Mouse (Mus musculus) cerebellum, adult 2 months (tissue): ENCODE data around the gene Emp3. TPM values are rescaled to one million over a fixed set of nuclear protein-coding genes. Genes with fewer than 3 reads are reported as not detected.
"Not testable (repeated sequence)": the region's sequence is repeated elsewhere in the genome, so short reads cannot be mapped to it uniquely, and the experiment has no call there.

ENCODE experiments used
- DNase-seq, 2 experiments: peaks; one replicate each; pipeline ENCODE4 v3.0.0; 2021
- H3K27ac ChIP-seq: fragments of 200-500 bp; 2 replicates; pipeline ENCODE4 v1.5.1; 2012; ENCODE audit warnings: low read length, control low read depth, inconsistent platforms; ENCODE audit not compliant: insufficient read depth
- H3K27me3 ChIP-seq: fragments of 200-500 bp; 2 replicates; pipeline ENCODE4 v1.6.1; 2012; ENCODE audit warnings: inconsistent platforms, mild to moderate bottlenecking, low read length, moderate library complexity; ENCODE audit not compliant: control insufficient read depth, insufficient read depth
- H3K4me1 ChIP-seq: fragments of 200-500 bp; 2 replicates; pipeline ENCODE4 v1.6.1; 2011; ENCODE audit warnings: low read length; ENCODE audit not compliant: control insufficient read depth, insufficient read depth
- H3K4me3 ChIP-seq: fragments of 200-500 bp; replicated peaks from 2 replicates; pipeline ENCODE3; 2011; ENCODE audit warnings: mild to moderate bottlenecking, low read depth, low read length, control low read depth; ENCODE audit not compliant: insufficient read depth
- CTCF ChIP-seq: fragments of 200-500 bp; IDR thresholded peaks from 2 replicates; pipeline ENCODE4 v1.5.1; 2011; ENCODE audit warnings: low read depth, mild to moderate bottlenecking, control low read depth, low read length, moderate library complexity, borderline replicate concordance; ENCODE audit not compliant: insufficient read depth
- POLR2A ChIP-seq: fragments of 200-500 bp; IDR thresholded peaks from 2 replicates; pipeline ENCODE4 v1.6.1; 2011; ENCODE audit warnings: low read length, control low read depth, borderline replicate concordance; ENCODE audit not compliant: insufficient read depth
- WGBS: fragments of 180-500 bp; shearing (Covaris S2); methylation state at CpG from one replicate; pipeline ENCODE4 v1.1.7; 2018; 5-methylcytosine and 5-hydroxymethylcytosine counted together
- polyA plus RNA-seq: library from polyadenylated mRNA; depleted of rRNA; stranded (reverse); fragments of >200 nt; gene quantifications from 2 replicates; pipeline ENCODE4 v1.2.3, GENCODE M21; 2012

Gene Emp3
- polyA plus RNA-seq, 1 experiment: 5.4 TPM

GRCm38 (mm10) chr7:45892651-45893050, 28.6 kb downstream of the Emp3 start:
- H3K4me3 ChIP-seq: no peak overlapping the region
- H3K27me3 ChIP-seq: no peaks in the 10 kb centered on the region
- 0 out of 2 replicates have a peak, but pooled peaks cover 6% of the 10 kb centered on the region for H3K4me1 ChIP-seq
- no peak overlapping the region for H3K27ac ChIP-seq
- 26% methylated on average over 2 of the region's 2 CpGs for WGBS
- TF ChIP-seq POLR2A (no peak), CTCF (no peak)
- DNase-seq: no peak

- Histone ChIP-seq H3K27ac (no peak overlapping the region), H3K4me3 (no peak overlapping the region), H3K27me3 (no peaks in the 10 kb centered on the region), H3K4me1 (0 out of 2 replicates have a peak, but pooled peaks cover 6% of the 10 kb centered on the region)
- DNase-seq: no peak
- TF ChIP-seq POLR2A: no peak
- no peak for TF ChIP-seq CTCF
- WGBS: 19% methylated on average over 3 of the region's 3 CpGs
Measured at GRCm38 (mm10) chr7:45887246-45887645, 34.0 kb downstream of the Emp3 start.

- no peaks in the 10 kb centered on the region for H3K27me3 ChIP-seq
- H3K4me1 ChIP-seq: no peaks in the 10 kb centered on the region
- no peak for TF ChIP-seq CTCF
- no peak for TF ChIP-seq POLR2A
- no peak overlapping the region for H3K4me3 ChIP-seq
- no peak for DNase-seq
- no peak overlapping the region for H3K27ac ChIP-seq
- 94% methylated on average over 2 of the region's 2 CpGs for WGBS
Measured at GRCm38 (mm10) chr7:45881011-45881410, 40.2 kb downstream of the Emp3 start.

GRCm38 (mm10) chr7:45880531-45880930, 40.7 kb downstream of the Emp3 start:
- no peaks in the 10 kb centered on the region for H3K27me3 ChIP-seq
- H3K4me3 ChIP-seq: no peak overlapping the region
- 97% methylated on average over 4 of the region's 4 CpGs for WGBS
- no peak for TF ChIP-seq POLR2A
- TF ChIP-seq CTCF: no peak
- no peak overlapping the region for H3K27ac ChIP-seq
- H3K4me1 ChIP-seq: no peaks in the 10 kb centered on the region
- DNase-seq: no peak

GRCm38 (mm10) chr7:45878278-45878677, 42.9 kb downstream of the Emp3 start, which contains the start of gene Grin2d:
Gene Grin2d (minus strand): TSS chr7:45878378.
- 88% methylated on average over 1 of the region's 1 CpGs for WGBS
- not testable (repeated sequence) for H3K27me3 ChIP-seq, H3K4me3 ChIP-seq, H3K4me1 ChIP-seq, DNase-seq, H3K27ac ChIP-seq

- WGBS: 92% methylated on average over 7 of the region's 7 CpGs
- H3K27ac ChIP-seq: no peak overlapping the region
- DNase-seq: no peak
- H3K4me1 ChIP-seq: peaks cover 4% of the 10 kb centered on the region; the same call in 1 of the 2 replicates
- H3K4me3 ChIP-seq: no peak overlapping the region
- H3K27me3 ChIP-seq: no peaks in the 10 kb centered on the region
- no peak for TF ChIP-seq POLR2A
- TF ChIP-seq CTCF: no peak
Measured at GRCm38 (mm10) chr7:45876895-45877294, 44.3 kb downstream of the Emp3 start.

GRCm38 (mm10) chr7:45873061-45873947, 47.9 kb downstream of the Emp3 start:
- Histone ChIP-seq H3K4me1 (peaks cover 9% of the 10 kb centered on the region; the same call in 1 of the 2 replicates), H3K27ac (peak overlapping the region; percentile 57), H3K4me3 (peak overlapping the region; percentile 85), H3K27me3 (no peaks in the 10 kb centered on the region; the same call in 1 of the 2 replicates)
- WGBS: under 1% methylated on average over 28 of the region's 28 CpGs
- TF ChIP-seq POLR2A: no peak
- no peak for TF ChIP-seq CTCF
- DNase-seq: peak; percentile 65 to 78

- no peaks in the 10 kb centered on the region; the same call in 1 of the 2 replicates for H3K27me3 ChIP-seq
- peak within 1 kb of the TSS; percentile 57 for H3K27ac ChIP-seq
- DNase-seq: peak; percentile 87 to 91
- peaks cover 9% of the 10 kb centered on the region; the same call in 1 of the 2 replicates for H3K4me1 ChIP-seq
- TF ChIP-seq CTCF: peak; percentile 93
- peak; percentile 62 for TF ChIP-seq POLR2A
- WGBS: under 1% methylated on average over 18 of the region's 18 CpGs
- peak within 1 kb of the TSS; percentile 85 for H3K4me3 ChIP-seq
Measured at GRCm38 (mm10) chr7:45872624-45873023, 48.6 kb downstream of the Emp3 start, which contains the start of gene Kdelr1. Gene Kdelr1 (plus strand): TSS chr7:45872772.
